Mouse (Mus musculus) ES-Bruce4 (cell line): ENCODE data around the gene Fam120a.

Source experiments
- CTCF ChIP-seq: IDR thresholded peaks from one replicate; pipeline ENCODE4 v1.8.1; 2011; ENCODE audit warnings: low read depth, low read length
- POLR2A ChIP-seq: IDR thresholded peaks from one replicate; pipeline ENCODE4 v1.8.1; 2011; ENCODE audit warnings: low read length; ENCODE audit not compliant: insufficient read depth

DNA sequence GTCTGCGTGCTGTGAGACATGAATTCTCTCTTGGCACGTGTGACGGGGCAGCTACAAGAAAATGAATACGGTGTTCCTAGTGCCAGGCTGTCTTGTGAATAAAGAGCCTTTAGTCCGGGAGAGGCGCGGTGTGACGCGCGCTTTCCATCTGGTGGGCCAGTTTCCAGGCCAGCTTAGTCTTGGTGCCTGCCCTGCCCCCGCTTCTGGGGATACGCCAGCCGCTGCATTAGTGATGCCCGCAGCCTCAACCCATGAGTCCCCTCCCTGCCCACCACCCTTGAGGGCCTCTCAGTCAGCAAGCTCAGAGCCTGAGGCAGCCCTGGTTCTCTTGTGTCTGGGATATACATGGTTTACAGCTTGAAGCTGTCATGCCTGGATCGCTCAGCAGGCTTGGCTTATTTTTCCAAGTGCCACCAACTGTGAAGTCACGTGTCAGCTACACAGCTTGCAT is 48.5 kb upstream of the Fam120a start:
- no peak for TF ChIP-seq POLR2A
- no peak for TF ChIP-seq CTCF
